Mouse (Mus musculus): Measurements from ENCODE around the gene Rpl41. TPM values are rescaled to one million over a fixed set of nuclear protein-coding genes. Genes with fewer than 3 reads are reported as not detected.
"Not testable (repeated sequence)": the region's sequence is repeated elsewhere in the genome, so short reads cannot be mapped to it uniquely, and the experiment has no call there.

The Rpl41 gene
- total and polyA plus RNA-seq, 2 experiments from 2014 or later, result 877 to 2,439 TPM

DNA sequence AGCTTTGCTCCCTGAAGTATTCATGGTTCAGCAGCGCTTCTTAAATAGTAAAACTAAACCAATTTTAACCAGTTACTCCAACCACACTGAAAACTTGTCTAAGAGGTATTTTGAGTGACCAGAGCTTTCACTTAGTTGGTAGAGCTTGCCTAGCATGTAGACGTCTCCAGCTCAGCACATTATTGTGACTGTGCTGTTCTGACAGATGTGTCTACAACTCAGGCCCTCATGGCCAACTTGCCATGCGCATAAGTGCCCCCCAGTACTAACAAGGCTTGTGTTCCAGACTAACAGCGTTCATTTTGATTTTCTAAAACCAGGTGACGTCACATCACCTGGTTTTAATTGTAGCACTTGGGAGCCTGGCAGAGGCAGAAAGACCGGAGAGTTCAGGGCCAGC, 7.9 kb upstream of the Rpl41 start:
- Histone ChIP-seq H3K27ac (ENCODE audit: low read depth, low read length) (no peak overlapping the region), H3K27me3 (ENCODE audit: insufficient read depth, low read length) (no peaks in the 10 kb centered on the region), H3K9ac (no peak overlapping the region), H3K36me3 (ENCODE audit: insufficient read depth) (peaks cover 39% of the 10 kb centered on the region), H3K4me1 (ENCODE audit: insufficient read depth) (no peaks in the 10 kb centered on the region), H3K4me2 (ENCODE audit: low read depth) (no peak overlapping the region), H3K9me3 (ENCODE audit: low read length) (no peaks in the 10 kb centered on the region), H3K4me3 (ENCODE audit: low read depth, low read length) (no peak overlapping the region)
- DNase-seq (no peak), ATAC-seq (no peak)
- TF ChIP-seq CTCF (IDR thresholded peaks at IDR 0.05; ENCODE audit: low read depth), result no peak
- 88% methylated on average over 6 of the region's 6 CpGs for WGBS

GRCm38 (mm10) chr10:128556286-128556685, 7.2 kb upstream of the Rpl41 start:
- peak; percentile 44 for TF ChIP-seq CTCF (IDR thresholded peaks at IDR 0.05; ENCODE audit: low read depth)
- no peaks in the 10 kb centered on the region for H3K9me3 ChIP-seq (ENCODE audit: low read length)
- no peak overlapping the region for H3K4me3 ChIP-seq (ENCODE audit: low read depth, low read length)
- H3K9ac ChIP-seq, result no peak overlapping the region
- H3K4me2 ChIP-seq (ENCODE audit: low read depth), result no peak overlapping the region
- H3K36me3 ChIP-seq (ENCODE audit: insufficient read depth), result peaks cover 32% of the 10 kb centered on the region
- H3K27ac ChIP-seq (ENCODE audit: low read depth, low read length), result no peak overlapping the region
- no peaks in the 10 kb centered on the region for H3K27me3 ChIP-seq (ENCODE audit: insufficient read depth, low read length)
- DNase-seq (no peak), ATAC-seq (no peak)
- H3K4me1 ChIP-seq (ENCODE audit: insufficient read depth), result no peaks in the 10 kb centered on the region

DNA sequence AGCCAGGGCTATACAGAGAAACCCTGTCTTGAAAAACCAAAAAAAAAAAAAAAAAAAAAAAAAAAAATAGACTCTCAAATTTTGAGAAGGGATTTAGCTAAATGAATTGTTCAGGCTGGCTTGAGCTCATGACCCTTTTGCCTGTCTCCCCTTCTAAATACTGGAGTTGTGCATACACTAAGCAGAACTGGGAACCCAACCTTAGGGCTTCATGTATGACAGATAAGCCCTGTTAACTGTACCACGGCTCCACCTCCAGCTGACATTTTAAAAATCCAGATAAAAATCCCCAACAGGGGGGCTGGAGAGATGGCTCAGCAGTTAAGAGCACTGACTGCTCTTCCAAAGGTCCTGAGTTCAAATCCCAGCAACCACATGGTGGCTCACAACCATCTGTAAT, 6.5 kb upstream of the Rpl41 start:
- H3K27me3 ChIP-seq (ENCODE audit: insufficient read depth, low read length); H3K9me3 ChIP-seq (ENCODE audit: low read length); H3K4me1 ChIP-seq (ENCODE audit: insufficient read depth); H3K4me3 ChIP-seq (ENCODE audit: low read depth, low read length); ATAC-seq; H3K27ac ChIP-seq (ENCODE audit: low read depth, low read length); H3K9ac ChIP-seq; DNase-seq; H3K4me2 ChIP-seq (ENCODE audit: low read depth): not testable (repeated sequence)
- peaks cover 25% of the 10 kb centered on the region for H3K36me3 ChIP-seq (ENCODE audit: insufficient read depth)
- 95% methylated on average over 1 of the region's 1 CpGs for WGBS

DNA sequence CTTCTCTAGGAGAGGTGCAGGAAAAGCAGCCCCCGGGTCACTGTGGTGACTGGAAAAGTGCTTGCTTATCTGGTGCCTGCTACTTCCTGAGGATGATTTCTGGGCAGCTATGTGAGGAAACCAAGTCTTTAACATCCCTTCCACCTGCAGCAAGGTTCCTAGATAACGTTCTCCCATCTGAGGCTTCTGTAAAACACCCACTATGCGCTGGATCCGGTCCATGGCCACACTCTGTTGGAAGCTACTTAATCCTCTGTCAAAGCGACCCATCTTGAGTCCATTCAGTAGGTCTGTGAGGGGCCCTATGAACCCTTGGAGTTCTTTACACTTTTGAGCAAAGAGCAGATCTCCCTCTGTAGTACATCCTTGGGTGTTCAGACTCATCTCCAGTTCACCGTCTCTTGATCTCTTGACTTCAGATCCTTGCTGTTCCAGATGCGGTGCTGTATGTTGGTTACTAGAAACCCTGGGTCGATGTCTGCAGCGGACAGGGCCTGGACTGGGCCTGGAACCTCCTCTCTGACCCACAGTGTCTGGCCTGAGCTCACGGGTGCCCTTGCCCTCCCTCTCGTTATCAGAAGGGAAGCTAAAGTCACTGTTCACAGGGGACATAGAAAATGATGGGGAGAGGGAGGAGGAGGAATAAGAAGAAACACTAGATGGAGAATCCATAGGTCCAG, 1.2 kb upstream of the Rpl41 start:
- not testable (repeated sequence) for H3K27me3 ChIP-seq (ENCODE audit: insufficient read depth, low read length); H3K4me3 ChIP-seq (ENCODE audit: low read depth, low read length); H3K36me3 ChIP-seq (ENCODE audit: insufficient read depth); H3K27ac ChIP-seq (ENCODE audit: low read depth, low read length); ATAC-seq; H3K4me1 ChIP-seq (ENCODE audit: insufficient read depth); H3K9me3 ChIP-seq (ENCODE audit: low read length); H3K9ac ChIP-seq; DNase-seq; H3K4me2 ChIP-seq (ENCODE audit: low read depth)
- WGBS, result 91% methylated on average over 11 of the region's 11 CpGs

- not testable (repeated sequence) for H3K9ac ChIP-seq; ATAC-seq; H3K4me2 ChIP-seq (ENCODE audit: low read depth); H3K9me3 ChIP-seq (ENCODE audit: low read length); H3K4me3 ChIP-seq (ENCODE audit: low read depth, low read length); H3K4me1 ChIP-seq (ENCODE audit: insufficient read depth); H3K27me3 ChIP-seq (ENCODE audit: insufficient read depth, low read length)
- DNase-seq, result peak; percentile 38
- 65% methylated on average over 6 of the region's 6 CpGs for WGBS
- H3K36me3 ChIP-seq (ENCODE audit: insufficient read depth), result peaks cover 11% of the 10 kb centered on the region
- H3K27ac ChIP-seq (ENCODE audit: low read depth, low read length), result peak overlapping the region; percentile 69
Observed at GRCm38 (mm10) chr10:128549682-128550057, 565 bp upstream of the Rpl41 start.

GRCm38 (mm10) chr10:128548051-128548791, 884 bp downstream of the Rpl41 start:
- not testable (repeated sequence) for H3K4me1 ChIP-seq (ENCODE audit: insufficient read depth); H3K27me3 ChIP-seq (ENCODE audit: insufficient read depth, low read length); H3K9me3 ChIP-seq (ENCODE audit: low read length); ATAC-seq; DNase-seq
- Histone ChIP-seq H3K9ac (peak overlapping the region; percentile 92), H3K4me3 (ENCODE audit: low read depth, low read length) (peak overlapping the region; percentile 74), H3K27ac (ENCODE audit: low read depth, low read length) (peak overlapping the region; percentile 99), H3K36me3 (ENCODE audit: insufficient read depth) (peaks cover 26% of the 10 kb centered on the region), H3K4me2 (ENCODE audit: low read depth) (peak overlapping the region; percentile 84)
- WGBS, result under 1% methylated on average over 27 of the region's 30 CpGs

DNA sequence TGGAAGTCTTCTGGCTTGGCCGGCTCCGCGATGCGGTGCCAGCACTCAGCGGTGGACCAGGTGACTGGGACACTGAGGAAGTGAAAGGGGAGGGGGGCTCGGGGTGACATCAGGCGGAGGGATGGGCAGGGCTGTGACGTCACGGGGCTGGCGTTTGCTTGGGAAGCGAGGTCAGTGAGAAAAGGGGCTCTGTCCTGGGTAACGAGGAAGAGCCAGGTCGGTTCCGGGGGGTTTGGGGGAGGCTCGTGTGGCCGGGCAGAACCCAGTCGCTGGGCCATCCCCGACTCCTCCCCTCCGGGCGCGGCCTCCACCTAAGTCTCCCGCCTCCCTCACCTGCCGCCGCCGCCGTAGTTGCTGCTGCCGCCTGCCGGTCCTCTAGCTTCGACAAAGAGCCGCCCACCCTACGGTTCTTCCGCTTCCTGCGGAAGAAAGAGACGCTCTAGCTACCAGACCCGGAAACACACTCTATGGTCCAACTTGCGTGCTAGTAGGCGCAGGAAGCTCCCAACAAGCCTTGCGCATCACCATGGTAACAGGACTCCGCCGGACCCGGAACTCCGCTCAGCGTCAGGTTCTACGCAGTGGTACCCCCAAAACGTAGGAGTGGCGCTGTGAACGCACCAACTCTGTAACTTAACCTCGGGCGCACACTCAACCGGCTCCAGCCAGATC, 1.6 kb downstream of the Rpl41 start, which contains the start of gene Zc3h10:
Gene Zc3h10 (minus strand): TSS at position 414 of the 672 bp plus-strand sequence.
- WGBS, result under 1% methylated on average over 48 of the region's 50 CpGs
- DNase-seq, result peak; percentile 97

More for the DNA sequence above, 1.6 kb downstream of the Rpl41 start, which contains the start of gene Zc3h10:
- peaks cover 7% of the 10 kb centered on the region; the same call in 1 of the 2 replicates for H3K4me1 ChIP-seq (ENCODE audit: insufficient read depth)
- no peaks in the 10 kb centered on the region for H3K27me3 ChIP-seq (ENCODE audit: insufficient read depth, low read length)
- peak within 1 kb of the TSS; percentile 99 for H3K27ac ChIP-seq (ENCODE audit: low read depth, low read length)
- H3K9ac ChIP-seq, result peak within 1 kb of the TSS; percentile 92
- peak within 1 kb of the TSS; percentile 74 for H3K4me3 ChIP-seq (ENCODE audit: low read depth, low read length)
- peaks cover 31% of the 10 kb centered on the region for H3K36me3 ChIP-seq (ENCODE audit: insufficient read depth)
- TF ChIP-seq CTCF (IDR thresholded peaks at IDR 0.05; ENCODE audit: low read depth), result peak; percentile 73
- H3K4me2 ChIP-seq (ENCODE audit: low read depth), result peak within 1 kb of the TSS; percentile 84
- peak; percentile 92 for ATAC-seq
- no peaks in the 10 kb centered on the region for H3K9me3 ChIP-seq (ENCODE audit: low read length)
